Mouse (Mus musculus) embryo, embryonic 11 days (tissue): ENCODE results near the gene Bicc1.
A peak's percentile ranks its signal among the peaks of the same experiment; 100 is the strongest.

Experiments used
- DNase-seq: peaks from one replicate; pipeline ENCODE4 v3.0.0-alpha.2; 2015

The Bicc1 gene

DNA sequence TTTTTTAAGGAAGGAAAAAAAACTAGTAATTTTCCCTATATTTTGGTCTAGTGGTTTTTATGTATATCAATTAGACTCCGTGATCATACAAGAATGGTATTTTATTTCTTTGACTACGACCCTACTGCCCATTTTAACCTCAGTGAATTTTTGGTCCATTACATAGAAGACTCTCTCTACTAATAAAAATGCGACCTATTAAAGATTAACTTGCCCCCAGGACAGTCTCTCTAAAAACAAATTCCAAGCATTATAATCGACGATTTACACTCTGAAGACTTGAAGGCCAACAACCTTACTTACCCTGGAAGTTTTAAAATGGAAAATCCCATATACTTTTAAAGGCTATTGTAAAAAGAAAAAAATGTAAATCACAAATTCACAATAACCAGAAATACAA lies 2.9 kb downstream of the Bicc1 start:
- no peak for DNase-seq

DNA sequence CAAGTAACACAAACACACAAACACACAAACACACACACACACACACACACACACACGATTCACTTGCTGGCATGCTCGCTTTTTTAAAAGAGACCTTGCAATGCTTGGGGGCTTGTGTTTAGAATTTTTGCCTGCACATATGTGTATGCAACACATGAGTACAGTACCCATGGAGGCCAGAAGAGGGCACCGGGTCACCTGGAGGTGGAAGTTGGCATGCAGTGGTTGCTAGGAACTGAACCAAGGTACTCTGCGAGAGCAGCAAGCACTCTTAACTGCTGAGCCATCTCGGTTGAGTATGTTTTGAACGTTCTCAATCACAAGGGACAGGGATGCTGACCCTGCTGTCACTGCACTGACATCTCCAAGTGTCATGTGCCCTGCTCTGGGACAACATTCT lies 5.9 kb downstream of the Bicc1 start:
- DNase-seq = no peak

DNA sequence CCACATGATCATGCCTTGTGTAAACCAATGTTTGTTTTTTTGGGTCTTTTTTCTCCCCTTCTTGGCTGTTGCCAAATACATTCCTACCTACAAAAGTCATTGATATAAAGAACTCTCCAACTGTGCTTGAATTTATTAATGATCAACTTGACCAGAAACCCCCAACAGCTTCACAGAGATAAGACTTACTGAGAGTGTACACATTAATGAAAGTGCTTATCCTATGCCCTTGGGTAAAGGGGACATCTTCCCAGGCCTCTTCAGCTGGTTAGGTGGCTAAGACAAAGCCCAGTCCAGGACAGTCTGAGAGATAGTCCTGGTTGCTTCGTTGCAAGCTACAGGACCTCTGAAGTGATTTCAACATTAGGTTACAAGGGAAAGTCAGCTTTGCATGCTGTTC lies 6.4 kb downstream of the Bicc1 start:
- no peak for DNase-seq

DNA sequence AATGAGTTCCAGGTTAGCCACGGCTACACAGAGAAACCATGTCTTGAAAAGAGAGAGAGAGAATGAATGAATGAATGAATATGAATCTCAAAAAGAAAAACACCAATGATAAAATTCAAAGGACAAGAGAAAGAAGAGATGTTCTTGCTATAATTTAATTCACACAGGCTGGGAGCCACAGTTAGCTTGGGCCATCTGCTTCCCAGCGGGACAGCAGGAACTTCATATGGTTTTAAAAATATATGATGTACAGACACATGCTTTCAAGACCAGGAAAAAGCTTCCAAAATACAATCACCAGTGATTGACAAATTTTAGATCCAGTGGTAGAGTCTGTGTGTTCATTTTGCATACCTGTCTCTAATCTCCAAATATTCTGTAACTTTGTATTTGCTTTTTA lies 9.0 kb downstream of the Bicc1 start:
- DNase-seq = no peak

DNA sequence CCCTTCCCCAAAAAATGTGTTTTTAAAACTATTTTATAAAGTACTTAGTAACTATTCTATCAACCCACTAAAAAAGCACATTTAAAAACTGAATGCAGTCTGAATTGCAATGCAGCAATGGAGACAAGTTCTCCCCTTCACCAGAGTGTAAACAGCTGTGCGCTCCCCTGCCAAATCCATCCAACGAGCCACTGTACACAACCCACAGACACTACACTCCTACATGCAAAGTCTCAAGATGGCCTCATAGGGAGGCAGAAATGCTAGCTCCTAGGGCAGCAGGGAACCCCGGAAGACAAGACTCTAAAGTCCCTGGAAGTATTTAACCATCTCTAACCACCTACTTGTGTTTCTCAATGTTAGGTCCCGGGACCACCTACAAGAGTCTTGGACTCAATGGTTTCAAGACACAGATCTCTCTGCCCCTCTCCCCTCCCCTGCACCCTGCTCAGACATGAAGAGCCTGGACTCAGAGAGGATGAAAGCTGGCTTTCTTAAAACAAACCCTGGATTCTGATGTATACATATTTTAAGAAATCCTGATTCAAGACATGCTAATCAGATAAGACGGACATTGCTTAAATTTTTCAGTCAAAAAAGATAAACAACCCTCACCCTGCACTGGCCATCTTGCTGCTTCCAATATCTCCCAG lies 10.4 kb downstream of the Bicc1 start:
- no peak for DNase-seq

DNA sequence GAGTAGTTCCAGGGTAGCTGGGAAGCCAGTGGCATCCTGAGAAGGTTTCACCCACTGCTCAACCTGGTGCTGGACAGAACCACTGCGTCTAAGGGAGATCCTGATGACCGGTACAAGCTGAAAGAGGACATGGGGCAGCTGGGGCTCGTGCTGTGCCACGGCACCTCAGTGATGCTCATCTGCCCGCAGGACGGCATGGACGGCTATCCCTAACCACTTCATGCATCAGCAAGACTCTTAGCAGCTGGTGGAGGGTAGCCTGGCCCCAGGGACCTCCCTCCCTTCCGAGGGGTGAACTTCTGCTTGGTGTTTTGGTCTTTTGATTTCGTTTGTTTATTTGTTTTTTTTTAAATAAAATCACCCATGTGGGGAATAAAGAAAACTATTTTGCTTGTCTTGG lies 11.3 kb downstream of the Bicc1 start:
- no peak for DNase-seq

DNA sequence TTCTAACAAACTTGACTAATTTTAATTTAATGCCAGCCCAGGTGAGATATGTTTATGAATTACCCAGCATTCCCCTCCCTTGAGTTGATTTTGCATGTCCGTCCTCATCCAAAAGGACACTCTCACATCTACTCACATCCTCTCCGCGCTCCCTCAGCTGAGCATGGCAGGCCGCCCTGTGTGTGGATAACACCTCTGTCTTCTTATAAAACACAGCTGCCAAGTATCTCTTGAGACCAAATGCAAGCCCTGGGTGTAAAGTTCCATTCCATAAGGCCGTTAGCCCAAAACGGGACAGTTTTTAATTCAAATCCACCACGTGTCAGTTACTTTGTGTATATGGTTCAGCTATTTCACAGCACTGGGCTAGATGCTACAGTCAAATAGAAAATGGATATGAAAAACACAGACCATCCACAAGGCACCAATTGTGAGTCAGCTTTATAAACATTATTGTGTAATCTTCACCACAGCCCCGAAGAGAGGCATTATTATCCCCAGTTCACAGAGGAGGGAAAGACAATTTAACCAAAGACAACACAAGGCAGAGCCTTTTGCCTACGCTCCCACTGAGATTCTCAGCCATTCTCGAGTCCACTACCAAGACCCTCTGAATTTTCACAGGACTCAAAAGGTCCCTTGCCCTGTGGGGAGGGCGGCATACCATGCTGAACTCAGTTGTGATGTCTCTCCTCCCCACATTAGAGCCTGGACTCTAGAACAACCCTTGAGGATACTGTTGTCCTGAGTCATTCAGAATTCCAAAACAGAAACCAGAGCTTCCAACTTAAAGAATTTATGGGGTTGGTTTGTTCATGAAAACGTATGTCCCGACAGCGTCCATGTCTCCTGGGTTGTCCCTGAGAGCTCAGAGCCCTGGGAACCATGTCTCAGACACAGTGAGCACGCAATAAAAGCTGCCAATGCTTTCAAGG lies 12.6 kb downstream of the Bicc1 start:
- no peak for DNase-seq

DNA sequence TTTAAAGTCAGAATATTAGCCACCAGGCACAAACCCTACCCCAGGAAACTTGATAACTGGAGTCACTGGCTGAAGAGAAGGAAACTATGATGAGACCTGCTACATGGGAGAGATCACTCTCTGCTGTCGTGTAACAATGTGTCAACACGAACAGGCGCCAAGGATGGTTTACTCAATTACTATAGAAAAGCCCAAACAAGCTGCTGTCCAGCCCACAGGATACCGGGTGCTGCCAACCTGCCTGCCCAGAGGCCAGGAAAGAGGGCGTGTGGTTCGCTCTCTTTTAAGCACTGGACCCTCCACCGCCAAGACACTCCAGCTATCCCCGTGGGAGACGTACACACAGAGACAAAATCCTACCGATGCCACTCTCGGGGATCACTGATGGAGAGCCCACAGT lies 13.7 kb downstream of the Bicc1 start:
- no peak for DNase-seq

DNA sequence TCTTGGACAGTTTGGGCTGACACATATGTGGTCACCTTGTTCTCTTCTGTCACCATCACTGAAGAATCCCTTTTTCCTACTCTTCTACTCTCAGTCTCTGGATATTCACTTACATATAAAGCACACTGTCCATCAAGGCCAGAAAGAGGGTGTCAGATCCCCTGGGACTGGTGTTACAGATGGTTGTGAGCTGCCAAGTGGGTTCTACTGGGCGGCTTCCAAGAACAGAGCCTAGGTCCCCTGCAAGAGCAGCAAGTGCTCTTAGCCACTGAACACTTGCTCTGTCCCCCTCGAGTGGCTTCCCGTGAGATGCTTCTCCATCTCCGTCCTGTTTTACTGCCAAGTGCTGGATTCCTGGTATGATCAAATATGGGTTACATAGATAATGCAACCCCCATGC lies 15.3 kb downstream of the Bicc1 start:
- no peak for DNase-seq

DNA sequence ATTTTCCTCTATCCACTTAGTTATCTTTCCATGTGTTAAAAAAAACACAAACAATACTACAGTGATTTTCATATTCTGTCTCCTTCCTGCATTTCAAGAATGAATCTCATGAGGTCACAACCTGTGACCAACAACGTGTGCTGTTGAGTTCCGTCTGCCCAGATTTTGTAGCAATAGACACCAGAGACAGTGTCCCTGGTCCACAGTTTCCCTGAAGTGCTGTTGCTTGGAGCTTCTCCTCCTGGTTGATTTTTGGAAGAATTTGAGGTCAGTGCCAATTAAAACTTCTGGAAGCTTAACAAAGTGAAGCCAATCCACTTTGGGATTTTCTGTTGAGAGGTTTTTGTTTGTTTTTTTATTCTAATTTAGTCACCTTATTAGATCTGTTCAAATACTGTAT lies 16.9 kb downstream of the Bicc1 start:
- no peak for DNase-seq

DNA sequence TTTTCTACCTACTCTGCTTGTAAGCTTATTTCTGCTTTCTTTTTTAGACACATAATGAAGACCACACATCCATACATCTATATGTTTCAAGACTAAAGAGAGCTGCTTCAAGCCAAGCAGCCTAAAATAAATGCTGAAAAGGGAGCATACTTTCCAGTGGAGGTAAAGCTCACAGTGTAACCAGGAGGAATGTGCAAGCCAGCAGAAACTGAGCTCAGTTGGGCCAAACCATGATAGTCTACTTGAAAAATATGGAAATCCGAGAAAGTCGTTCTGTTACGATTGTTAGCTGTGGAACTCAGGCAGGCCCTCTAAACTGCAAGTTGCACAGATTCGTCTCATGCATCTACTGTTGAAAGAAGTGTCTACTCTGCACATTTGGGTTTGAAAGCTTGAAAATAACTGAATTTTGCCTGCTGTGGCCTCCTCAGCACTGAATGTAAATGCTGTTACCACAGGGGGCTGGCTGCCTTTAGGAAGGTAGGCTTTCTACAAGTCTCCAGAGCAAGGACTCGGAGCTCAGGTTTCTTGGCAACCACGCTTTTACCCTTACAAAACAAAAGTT lies 19.1 kb downstream of the Bicc1 start:
- no peak for DNase-seq

DNA sequence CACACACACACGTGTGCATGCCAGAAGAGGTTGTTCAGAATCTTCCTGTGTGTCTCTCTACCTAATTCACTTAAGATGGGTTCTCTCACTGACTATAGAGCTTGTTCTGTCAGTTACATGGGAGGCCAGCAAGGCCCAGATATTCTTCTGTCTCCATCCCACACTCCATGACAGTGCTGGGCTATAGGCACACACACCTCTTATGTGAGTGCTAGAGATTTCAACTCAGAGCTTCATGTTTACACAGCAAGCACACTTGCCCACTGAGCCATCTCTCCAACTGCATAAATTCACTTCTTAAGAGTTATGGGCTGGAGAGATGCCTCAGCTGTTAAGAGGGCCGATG lies 20.7 kb downstream of the Bicc1 start:
- no peak for DNase-seq

DNA sequence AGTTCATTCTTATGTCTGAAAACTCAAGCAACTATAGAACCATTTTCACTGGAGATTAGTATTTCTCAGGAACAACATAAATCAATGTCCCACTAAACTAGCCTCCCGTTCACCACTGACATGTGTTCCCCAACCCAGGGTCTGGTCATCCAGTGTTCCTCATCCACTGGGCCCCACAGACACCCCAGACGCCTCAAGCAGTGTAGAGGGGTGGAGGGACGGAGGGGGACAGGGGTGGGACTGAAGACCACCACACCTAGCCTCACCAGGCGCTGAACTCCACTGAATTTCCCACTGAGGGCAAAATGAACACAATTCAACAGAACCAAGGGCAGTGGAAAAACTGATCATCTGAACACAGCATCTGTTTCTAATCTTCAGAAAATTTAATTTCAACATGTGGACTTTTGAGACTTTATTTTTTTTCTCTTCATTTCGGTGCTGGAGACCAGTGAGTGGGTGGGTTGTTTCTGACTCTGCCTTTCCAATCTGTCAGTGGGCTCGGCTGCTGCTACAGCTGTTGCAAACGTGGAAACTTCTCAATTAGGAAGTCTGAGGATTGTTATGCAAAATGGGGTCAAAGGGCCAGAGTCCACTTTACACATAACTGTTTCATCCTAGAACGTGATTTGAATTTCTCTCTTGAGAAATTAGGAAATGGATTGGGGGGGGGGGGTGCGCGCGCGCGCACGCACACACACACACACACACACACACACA lies 21.2 kb downstream of the Bicc1 start:
- DNase-seq = peak; percentile 51

DNA sequence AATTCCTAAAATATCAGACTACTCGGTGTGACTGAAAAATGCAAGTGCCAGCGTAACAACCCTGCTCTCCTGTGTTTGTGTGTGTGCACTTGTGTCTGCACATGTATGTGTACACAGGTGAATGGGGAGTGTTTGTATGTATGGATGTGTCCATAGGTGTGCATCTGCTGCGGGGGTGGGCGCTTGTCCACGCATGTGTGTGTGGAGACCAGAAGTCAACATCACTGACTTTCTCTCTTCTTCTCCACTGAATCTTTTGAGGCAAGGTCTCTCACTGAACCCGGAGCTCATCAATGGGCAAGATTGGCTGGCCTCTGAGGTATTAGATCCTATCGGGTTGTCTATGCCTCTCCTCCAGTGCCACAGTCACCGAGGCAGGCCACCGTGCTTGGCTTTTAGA lies 21.9 kb downstream of the Bicc1 start:
- no peak for DNase-seq

DNA sequence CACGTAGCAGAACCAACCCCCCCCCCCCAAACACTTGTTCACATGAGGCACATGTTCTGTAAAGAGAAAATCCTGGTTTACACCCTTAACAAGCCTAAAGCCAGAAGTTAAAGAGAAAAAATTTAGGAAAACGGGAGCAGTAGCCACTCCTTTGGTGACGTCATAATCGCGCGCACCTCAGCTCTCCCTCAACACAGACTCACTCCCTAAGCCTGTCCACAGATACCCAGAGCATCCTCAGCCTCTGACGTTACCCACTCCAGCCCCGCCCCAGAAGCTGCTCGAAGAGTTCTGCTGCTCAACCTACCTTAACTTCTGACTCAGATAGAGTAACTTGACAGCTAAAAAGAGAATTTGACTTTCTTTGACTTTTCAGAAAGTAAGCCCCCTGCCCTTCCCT lies 28.2 kb downstream of the Bicc1 start:
- no peak for DNase-seq

DNA sequence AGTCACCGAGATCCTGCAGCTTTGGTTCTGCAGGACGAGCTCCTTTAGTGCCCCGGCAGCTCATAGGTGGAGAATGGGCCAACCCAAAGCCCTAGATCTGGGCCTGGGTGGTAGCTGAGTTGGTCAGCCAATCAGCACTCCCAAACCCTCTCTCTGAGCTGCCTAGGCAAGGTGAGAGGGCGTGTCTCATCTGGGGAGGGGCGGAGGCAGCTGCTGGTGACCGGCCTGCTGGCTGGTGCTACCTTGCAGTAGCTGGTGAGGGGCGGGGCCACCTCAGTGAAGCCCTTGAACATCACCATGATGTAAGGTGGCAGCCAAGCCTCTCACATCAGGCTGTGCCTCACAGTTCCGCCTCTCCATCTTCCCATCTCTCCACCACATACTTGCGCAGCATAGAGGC lies 29.2 kb downstream of the Bicc1 start:
- no peak for DNase-seq

DNA sequence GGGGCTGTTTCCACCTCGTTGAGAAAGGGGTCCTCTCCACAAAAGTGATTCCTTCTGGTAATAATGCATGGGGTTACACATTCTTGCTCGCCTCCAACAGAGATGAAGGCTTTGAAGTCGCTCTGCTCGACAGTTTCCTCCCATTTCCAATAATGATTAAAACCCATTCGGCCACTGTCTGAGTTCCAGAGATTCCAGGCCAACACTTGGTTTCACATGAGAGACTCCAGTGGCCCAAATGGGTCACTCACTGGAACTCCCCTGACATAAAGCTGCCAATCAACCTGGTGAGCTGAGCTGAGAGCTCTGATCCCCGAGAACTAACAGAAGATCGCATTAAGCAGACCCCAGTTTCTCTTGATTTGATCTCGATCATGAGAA lies 31.6 kb downstream of the Bicc1 start:
- DNase-seq = no peak

DNA sequence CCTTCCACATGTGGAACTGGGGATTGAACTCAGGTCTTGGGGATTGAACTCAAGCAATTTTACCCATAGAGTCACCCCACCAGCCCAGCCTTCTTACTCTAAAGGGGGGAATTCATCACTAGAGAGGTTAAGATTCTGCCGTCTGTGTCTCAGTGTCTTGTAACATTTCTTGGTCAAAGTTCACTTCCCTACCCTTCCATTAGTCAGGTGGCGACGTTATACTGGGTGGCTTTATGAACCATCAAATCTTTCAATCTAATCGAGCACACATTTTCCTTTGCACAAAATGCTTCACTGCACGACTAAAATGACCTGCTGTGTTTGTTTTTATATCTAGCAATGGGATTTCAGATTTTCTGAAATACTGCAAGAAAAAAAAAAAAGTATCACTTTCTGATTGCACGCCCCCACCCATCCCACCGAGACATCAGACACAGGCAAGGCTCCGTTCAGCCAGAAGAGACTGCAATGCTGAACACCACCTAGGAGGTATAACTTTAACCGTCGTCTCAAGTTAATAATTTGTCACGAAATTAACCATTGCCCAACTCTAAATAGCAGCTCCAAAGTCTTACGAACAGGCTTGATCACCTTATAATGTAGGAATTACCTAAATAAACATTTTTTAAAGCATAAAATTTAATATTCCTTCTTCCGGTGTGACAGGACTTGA lies 32.1 kb downstream of the Bicc1 start:
- DNase-seq = no peak

DNA sequence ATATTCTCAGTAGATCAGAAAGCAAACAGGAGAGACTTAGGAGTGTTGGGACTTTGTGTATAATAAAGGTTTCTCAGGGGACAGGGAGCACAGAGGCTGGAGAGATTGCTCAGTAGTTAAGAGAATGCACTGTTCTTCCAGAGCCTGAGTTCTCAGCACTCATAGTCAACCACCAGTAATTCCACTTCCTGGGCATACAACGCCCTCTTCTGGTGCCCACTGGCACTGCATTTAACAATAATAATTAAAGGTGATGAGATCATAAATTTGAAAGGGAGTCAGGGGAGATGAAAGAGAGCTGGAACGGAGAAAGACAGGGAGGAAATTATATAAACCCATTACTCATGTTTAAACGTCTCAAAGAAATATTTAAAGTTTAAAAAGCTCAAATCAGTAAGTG lies 35.5 kb downstream of the Bicc1 start:
- DNase-seq = no peak

DNA sequence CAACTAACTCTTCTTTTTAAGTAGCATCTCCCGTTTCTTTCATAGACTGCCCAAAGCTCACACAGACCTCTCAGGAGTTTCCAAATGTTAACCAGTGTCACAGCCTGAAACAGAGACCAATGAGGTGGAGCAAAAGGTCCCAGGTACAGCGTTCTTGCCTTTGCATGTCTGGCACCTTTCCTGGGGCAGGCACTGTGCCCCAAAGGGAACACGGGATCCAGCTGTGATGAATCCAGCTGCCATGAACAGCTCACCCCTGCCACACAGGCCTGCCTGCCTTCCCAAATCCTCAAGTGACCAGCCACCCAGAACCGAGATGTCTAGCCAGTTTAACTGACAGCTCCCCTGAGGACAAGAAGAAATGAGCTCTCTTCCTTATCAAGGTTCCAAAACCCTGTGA lies 36.1 kb downstream of the Bicc1 start:
- DNase-seq = no peak

DNA sequence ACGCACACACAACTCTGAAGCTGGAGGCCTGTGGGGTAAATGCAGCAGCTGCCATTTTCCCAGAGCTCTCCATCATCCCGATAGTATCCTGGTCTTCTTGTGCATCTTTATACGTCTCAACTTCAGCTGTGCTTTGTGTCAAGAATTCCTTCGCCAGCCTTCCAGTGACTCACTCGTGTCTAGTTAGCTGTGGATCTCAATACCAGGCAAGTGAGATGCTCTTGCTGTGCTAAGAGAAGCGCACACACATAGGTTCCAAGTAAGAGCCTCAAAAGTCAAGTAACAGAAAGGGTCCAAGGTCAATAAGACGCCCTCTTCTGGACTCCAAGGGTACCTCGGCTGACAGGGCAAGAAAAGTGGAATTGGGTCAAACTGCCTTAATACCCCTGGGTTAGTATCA lies 37.0 kb downstream of the Bicc1 start:
- DNase-seq = no peak

DNA sequence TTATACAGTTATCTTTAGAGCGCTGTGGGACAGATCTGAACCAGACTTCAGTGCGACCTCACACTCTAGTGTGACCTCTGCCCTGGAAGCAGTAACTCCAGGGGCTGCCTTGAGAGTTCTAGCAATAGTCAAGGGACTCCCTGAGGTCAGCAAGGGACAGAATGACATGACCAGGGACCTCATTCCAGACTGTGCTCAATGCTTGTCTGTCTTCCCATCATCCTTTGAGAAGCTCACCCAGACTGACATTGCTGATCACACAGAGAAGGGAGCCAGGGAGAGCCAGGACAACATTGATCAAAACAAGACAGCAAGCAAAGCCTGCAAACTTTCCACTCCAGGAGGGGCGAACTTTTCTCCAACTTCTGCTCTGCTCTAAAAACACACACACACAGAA lies 38.7 kb downstream of the Bicc1 start:
- DNase-seq = no peak

DNA sequence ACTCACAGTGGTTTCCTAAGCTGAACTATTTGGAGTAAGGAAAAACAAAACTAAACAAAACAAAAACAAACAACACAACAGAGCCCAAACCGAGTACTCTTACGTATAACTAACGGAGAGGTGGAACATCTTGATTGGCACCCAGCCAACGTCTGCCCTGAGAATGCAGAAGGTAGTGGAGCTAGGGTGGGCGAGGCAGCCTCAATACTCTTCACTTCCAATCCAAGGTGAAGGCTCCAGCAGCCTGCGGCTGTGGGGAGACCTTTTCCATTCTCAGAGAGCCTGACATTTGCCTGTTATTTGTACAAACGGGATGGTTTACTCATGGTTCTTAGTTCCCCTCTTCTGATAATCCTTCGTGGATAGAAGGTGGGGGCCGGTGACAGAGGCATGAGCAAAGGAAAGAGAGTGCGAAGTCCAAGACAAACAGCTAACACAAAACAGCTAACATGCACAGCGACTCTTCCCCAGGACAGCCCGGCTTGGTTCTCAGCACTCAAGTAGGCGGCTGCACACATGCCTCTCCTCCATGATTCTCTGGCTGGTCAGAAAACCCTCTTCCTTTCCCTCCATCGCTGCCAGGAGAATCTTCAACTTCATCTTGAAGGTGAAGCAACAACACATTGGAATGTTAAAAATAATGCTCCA lies 39.3 kb downstream of the Bicc1 start:
- DNase-seq = no peak
